Mouse (Mus musculus) spleen, adult 12 weeks (tissue): ENCODE results near the gene Churc1.

Experiments used
- DNase-seq: peaks from one replicate; pipeline ENCODE4 v3.0.0; 2022; ENCODE audit warnings: low spot score

The Churc1 gene

DNA sequence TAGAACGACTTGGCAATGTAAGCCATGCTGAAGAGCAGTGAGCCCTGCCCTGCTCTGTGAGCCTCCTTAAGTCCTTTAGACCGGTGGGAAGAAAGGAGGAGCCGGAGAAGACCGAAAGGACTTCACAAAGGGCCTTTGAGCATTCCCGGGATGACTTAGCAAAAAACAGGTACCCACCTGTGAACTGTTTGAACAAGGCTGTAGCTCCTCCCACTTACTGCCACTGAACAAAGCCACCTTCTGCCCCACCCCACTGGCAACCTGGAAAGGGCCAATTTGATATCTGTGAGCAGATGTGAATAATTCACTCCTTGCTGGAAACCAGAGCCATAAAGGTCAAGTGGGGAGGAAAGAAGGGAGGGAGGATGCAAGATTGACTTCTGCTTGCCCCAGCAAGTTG lies 30.0 kb downstream of the Churc1 start, which contains the start of gene Gpx2:
Gpx2 (minus strand) TSS at position 205 of the 400 bp plus-strand sequence.
- DNase-seq, result no peak

DNA sequence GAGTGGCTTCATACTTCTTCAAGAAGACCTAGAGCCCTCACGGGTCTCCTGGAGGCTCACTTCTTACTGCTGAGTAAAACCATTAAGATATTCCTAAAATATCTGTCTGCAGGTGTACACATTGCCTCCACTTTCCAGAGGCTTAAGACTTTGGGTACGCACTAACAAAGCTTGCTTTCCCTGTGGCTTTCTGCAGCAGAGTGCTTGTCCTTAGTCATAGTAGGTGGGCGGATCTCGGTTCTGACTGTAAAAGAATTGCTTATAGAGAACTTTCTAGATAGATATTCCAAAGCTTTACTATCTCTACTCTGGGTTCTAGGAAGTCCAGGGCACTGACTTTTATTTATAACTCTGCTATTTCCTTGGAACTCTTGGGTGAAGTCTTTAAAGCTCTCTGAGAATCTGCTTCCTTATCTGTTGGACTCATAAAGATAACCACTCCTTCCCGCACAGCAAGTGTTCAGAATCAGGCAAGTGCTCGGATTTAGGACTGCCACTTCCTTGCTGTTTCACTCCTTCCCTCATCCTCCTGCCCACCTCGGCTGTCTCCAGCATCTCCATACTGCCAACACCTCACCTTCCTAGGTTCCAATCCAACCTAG lies 31.7 kb downstream of the Churc1 start:
- no peak for DNase-seq

DNA sequence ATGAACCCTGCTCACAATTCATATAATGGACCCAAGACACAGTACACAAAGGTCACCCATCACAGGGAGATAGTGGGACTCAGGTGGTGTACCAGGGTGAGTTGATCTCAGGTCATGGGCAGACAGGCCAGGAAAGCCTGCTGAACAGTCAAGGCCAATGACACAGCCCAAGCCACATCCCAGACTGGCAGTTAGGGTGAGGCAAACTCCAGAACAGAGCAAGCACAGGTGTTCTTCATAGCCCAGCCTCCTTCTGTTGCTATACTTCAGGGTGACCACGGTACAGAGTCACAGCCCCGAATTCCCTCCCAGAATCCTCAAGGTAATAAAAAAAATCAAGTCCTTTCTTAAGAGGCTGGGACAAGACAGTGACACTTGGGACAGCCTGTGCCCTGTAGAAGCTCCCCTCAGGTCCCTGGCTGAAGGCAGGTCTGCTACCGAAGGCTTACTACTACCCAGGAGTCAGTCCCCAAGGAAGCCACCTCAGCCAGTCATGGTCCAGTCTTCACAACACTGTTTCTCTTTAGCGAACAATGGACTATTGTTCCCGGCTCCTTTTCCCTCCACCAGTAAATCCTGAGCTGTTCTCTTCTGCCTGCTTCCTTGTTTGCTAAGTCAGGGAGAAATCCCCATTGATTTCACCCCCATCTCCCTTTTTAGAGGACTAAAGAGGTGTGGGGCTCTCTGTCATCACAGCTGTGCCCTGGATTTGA lies 32.8 kb downstream of the Churc1 start:
- DNase-seq, result no peak

DNA sequence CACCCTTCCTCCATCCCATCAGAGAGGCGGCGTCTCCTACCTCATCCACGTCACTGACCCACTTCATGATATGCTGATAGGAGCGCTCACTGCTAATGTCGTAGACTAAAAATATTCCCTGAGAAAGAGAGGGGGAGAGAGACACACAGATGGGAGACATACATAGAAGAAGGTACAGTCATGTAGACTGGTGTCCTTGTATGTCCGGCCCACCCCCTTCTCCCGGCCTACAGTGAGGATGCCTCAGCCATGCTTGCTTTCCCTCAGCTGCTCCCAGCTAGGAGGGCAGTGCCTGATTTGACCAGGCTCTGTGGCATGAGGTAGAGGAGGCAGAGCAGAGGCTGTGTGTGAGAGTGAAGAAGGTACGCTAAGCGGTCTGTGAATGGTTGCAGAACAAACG lies 37.7 kb downstream of the Churc1 start:
- no peak for DNase-seq

DNA sequence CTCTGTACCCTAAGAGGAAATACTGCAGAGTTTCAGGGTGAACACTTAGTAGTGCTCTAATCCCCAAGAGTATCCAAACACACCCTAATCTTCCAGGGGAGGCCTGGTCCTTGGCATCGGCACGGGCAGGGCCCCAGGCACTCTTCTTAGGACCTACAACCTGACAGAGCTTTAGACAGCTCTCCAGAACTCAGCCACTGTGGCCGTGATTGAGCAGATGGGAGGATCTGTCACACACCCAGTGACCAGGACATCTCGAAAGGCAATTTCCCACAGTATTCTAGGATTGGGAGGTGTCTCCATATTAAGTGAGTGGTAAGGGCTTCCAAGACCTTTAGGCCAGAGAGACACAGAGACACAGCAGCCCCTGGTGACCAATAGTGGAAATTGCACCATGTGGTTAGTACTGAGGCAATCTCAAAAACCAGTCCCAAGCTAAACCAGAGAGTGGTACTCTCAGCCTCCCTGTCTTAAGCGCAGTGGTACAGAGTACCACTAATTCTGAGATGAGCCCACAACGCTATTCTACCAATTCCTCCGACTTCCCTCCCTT lies 38.4 kb downstream of the Churc1 start:
- DNase-seq, result no peak

DNA sequence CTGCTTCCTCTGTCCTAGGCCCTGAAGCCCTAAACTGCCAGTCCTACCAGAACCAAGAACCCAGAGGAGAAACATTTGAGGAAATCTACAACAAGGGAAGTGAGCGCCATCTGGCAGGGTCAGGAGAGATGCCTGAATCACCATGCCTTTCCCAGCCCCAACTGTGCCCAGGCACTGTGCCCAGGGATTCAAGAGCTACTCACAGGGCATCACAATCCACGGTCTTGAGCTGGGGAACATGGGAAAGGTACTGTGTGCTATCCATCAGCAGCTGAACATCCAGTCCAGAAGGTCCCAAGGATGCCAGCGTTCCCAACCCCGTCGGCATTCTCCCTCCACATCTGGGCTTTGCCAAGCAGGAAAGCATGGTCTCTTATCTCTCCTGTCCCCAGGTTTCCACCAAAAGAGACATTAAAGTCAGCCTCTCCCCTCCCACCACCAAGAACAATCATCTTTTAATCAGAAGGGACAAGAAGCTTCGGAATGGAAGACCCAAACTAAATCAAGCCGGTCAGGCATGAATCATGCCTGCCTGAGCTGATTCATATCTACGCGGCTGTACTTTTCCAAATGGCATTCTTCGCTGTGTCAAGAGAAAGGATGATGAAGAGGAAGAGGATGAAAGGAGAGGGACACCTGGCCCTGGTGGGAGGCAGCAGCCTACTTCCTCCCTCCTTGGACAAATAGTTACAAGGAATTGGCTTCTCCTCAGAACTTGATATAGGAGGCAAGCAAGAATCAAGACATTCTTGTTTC lies 39.9 kb downstream of the Churc1 start:
- no peak for DNase-seq

DNA sequence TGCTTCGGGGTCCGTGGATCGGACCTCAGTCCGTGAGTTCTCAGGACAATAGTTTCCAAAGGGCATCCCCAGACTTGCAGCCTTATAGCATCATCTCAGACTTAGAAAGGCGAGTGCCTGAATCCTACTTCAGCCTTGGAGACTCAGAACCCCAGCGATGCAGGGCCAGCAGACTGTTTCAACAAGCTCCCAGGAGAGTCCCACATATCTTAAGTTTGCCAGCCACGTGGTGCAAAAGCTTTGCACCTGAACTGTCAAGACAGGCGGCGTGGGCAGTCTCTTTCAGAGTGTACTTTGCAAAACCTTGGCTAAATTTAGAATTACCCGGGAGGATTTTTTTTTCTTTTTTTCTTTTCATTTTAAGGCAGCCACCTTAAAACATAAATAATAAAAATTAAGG lies 42.5 kb downstream of the Churc1 start:
- no peak for DNase-seq

DNA sequence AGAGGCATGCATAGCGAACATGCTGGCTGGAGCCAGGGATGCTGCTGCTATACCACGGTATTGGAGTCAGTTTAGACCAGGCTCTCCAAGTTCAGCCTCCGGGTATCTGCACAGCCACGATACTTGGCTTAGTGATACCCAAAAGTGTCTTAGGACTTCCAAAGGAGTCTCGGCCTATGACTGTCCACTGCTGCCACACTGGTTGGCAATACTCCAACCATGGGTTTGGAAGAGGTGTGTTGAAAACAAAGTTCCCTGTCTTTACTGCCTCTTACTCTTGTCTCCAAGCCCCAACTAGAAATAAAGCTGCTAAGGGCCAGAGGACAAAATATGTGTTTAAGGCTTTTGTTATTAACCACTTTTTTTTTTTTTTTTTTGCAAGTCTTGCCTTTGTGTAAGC lies 45.2 kb downstream of the Churc1 start:
- no peak for DNase-seq

DNA sequence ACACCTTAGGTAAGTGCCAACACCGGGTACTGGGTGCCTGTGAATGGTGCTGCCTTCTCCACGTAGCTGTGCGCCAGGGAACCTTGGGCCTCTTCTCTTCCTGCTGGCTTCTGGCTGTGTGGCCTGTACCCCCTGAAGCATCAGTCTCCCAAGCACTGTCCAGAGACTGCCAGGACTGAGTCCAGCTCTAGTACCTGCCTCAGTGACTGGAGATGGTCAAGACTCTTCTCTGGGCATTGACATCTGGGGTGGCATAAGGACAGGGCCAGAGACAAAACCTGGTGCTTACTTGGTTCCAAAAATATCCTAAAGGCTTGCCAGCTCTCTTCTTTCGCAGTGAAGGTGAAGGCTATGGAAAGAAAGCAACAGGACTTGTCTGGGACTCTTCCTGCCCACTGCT lies 45.7 kb downstream of the Churc1 start:
- DNase-seq, result no peak

DNA sequence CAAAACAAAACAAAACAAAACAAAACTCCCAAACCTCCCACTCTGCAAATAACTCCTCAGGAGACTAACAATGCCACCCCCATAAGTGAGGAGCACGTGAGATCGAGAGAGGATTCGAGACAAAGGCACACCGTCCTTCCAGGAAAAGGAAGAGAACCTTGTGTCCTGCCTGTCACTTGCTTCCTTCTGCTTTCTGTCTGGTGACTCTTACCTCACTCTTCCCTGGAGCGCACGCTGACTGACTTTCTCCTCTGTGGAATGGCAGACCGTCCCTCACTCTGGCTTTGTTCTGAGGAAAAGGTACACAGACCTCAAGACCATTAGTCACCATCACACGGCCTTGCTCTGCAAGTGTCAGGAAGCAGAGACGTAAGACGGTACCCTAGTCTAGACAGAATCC lies 48.2 kb downstream of the Churc1 start:
- no peak for DNase-seq

DNA sequence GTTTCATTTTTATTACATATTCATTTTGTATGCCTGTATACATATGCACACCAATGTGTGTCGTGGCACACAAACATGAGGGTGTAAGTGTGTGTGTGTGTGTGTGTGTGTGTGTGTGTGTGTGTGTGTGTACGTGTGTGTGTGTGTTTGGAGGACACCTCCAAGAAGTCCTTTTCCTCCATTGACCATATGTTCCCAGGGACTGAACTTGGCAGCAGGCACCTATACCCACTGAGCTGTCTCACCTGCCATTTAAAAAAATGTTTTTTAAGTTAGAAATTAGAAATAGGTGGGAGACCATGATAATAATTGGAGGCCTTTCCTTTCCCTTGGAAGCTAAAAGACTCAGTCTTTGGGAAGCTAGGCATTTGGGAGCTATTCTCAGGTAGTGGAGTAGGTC lies 48.8 kb downstream of the Churc1 start:
- DNase-seq, result no peak

DNA sequence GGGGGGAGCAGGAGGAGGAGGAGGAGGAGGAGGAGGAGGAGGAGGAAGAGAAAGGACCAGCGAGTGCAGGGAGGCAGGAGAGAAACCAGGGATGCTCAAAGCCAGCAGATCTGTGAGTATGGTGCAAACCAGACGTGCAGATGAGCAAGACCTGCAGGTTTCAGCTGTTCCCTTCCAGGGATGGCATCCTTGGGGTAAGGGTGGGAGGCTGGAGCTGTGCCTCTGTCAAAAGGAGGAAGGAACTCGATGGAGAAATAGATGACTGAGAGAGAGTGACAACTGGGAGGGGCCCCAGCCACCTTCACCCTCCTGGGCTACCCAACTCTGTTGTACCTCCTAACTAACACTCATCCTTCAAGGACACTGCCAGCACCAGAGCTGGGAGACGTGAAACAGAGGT lies 51.4 kb downstream of the Churc1 start:
- DNase-seq, result no peak

DNA sequence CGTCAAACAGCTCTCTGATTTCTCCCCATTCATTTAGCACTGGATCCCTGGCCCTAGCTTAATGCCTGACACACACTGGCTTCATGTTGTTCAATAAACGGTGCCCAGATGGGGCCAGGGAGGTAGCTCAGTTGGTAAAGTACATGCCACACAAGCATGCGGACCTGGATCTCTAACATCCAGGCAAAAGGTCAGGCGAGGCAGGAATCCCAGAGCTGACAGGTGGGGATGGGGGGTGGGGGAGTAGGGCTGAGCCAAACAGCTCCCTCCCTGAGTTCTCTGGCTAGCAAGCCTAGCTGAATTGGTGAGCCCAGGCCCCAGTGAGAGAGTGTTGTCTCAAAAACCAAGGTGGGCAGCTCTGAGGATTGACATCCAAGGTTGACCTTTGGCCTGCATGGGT lies 51.8 kb downstream of the Churc1 start:
- DNase-seq, result no peak

DNA sequence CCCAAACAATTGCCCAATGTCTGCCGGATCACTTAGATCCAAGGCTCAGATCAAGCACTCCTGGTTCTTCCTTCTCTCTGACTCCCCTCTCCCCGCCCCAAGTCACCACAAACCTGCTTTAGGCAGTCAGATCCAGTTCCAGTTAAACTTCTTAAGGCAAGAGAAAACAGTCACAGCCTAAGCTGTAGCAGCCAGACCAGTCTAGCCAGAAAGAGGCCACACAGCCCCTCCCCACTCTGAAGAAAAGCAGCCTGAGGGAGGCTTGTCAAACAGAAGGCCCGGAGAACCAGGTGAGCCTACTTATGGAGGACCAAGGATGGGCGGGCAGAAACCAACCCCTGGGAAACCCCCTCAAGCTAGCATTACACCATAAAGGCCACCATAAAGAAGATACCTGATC lies 52.8 kb downstream of the Churc1 start:
- no peak for DNase-seq

DNA sequence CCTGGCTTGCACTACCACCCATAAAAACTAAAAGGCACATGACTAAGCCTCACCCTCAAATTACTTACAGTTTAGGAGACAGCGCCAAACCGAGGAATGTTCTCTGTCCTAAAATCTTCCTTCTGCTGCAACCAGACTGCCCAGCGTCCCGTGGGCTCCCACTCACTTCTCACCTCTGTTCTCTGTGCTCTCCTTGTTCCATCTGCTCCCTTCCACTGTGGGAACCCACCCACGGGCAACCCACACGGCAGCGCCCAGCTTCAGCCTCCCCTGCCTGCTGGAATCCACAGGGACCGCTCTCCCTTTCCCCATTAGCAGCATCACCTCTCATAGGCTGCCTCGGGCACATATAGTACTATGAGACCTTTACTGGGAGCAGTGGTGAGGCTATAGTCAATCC lies 53.6 kb downstream of the Churc1 start:
- no peak for DNase-seq

DNA sequence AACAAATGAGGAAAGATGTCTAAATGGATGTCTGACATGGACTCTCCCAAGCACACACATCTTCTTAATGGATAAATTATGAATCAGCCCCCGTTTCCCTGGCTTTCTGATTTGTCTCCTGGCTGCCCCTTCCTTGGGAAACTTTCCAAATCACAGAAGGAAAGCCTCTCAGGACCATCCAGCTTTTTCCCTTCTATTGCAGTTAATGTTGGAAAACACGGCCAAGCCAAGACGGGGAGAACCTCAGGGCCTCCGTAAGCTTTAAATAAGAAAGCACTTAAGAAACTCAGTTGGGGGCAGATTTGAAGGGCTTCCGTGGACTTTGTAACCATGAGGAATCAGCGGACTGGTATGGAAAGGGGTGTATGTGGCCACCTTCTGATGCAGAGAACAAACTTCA lies 54.5 kb downstream of the Churc1 start:
- no peak for DNase-seq

DNA sequence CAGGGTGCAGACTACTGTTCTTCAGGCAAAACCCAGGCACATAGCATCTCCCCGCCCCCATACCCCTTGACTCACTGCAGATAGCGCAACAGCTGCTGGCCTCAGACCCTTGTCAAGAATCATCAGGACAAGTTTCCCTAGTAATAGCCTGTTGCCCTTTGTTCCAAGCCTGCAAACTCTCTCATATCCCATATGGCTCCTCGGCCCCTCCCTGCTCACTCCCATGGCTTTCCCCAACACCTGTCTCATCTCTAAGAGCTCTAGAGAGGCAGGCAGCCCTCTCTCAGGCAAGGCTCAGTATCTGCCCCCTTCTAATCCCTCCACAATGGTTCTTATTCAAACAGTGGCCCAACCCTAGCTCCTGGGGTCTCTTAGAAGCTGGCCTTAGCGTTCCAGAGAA lies 55.3 kb downstream of the Churc1 start:
- DNase-seq, result no peak

DNA sequence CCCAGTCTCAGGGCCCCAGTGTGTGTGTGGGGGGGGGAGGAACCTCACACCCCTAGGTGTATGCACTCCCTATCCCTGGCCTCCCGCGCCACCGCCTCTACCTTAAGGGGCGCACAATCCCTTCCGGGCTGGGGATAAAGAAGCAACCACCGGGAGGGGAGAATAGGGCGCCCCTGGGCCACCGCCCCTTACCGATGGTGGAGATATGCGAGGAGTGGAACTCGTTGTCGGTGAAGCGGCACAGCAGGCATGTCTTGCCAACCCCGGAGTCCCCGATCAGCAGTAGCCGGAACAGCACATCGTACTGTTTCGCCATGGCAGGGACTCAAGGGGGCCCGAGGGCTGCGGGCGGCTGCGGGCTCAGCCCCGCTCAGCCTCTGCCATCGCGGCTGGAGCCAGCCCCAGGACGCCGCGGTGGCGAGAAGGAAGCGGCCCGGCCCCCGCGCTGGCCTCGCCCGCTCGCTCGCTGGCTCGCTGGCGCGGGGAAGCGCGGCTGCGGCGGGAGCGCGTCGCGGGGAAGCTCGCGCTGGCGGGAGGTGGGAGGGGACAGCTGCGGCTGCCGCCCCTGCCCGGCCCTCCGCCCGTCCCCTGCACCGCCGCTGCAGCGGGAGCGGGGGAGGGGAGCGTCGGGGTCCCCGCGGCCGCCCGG lies 56.8 kb downstream of the Churc1 start:
- no peak for DNase-seq

DNA sequence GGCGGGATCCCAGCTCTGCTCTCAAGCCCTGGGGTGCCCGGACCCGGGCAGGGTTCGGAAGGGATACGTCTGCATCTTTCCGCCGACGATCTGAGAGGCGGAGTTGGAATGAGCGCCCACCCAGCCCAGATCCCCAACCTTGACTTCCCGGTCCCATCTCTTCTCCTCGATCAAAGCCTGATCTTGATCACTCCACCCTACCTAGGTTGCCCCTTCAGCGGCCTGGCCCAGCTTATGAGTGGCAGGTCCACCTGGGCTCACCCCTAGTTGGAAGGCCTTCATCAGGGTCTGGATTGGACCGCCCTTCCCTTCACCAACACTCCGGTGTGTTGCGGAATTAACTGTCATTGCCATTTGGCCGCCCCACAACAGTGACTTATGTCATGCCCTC lies 57.3 kb downstream of the Churc1 start, which contains the start of gene Rab15:
Rab15 (minus strand) TSS at position 258 of the 391 bp plus-strand sequence.
- DNase-seq, result no peak

DNA sequence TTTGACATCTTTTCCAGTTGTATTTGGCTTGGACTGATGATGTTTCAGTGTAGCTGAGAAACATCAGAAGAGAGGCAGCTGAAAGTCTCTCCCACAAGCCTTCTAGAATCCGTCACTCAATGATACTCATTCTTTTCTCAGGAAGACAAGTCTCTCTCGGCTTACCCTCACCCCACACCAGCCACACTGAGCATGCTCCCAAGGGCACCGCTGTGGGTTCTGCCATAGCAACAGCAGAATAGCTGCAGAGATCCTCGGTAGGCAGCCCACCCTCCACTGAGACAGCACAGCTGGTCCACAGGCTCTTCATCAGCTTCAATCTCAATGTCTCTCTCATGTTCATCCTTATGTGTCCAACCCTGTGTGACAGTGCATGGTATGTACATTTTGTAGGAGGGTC lies 59.9 kb downstream of the Churc1 start:
- no peak for DNase-seq

DNA sequence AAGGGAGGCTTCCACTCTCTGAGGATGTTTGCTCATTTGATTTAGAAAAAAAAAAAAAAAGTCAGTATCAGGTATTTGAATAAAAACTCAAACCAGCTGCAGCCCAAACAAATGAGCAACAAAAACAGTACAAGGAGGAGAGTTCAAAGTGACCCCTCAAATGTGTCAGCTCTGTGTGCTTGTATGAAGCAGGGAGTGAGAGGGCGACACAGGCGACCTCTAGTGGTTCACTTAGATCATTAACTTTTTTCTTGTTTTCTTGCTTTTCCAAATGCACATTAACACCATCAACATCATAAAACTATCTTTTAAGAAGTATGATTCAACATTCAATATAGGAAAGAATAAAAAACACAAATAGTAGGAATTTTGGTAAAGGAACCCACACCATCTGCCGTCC lies 67.4 kb downstream of the Churc1 start:
- no peak for DNase-seq
